Mouse (Mus musculus): Measurements from ENCODE around the gene Elf2.

GRCm38 (mm10) chr3:51372883-51373282 is 32.4 kb upstream of the Elf2 start:
- TF ChIP-seq FLI1 (IDR thresholded peaks at IDR 0.05; ENCODE audit: low read length) (no peak), GATA1 (IDR thresholded peaks at IDR 0.05; ENCODE audit: borderline replicate concordance, low read length) (no peak)

Measured in megakaryocyte, embryonic 14.5 days (primary cell).